Mouse (Mus musculus): ENCODE measurements around the gene Sh3bgrl2.

DNA sequence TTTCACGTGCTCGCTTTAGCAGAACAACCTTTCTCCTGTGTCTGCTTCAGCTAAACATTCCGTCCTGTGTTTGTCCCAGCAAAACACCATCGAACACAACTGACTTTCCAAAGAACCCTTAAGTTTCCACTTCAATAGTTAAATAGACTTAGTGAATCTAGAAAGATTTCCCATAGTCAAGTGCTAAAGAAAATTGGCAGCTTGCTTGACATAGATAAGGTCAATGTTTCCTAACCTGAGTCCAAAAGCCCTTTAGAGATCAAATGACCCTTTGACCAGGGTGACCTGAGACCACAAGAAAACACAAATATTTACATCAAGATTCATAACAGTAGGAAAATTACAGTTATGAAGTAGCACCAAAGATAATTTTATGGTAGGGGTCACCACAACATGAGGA is 11.2 kb upstream of the Sh3bgrl2 start:
- TF ChIP-seq CEBPB (IDR thresholded peaks at IDR 0.05; ENCODE audit: low read depth) (no peak), CTCF (IDR thresholded peaks at IDR 0.05; ENCODE audit: control insufficient read depth, insufficient read depth, insufficient read length) (no peak)
